Comparison of ENCODE assay signal across 23 mouse cellular contexts in genomic region chr13:109681699-109682293, GRCm38 (mm10).
A peak's percentile ranks its signal among the peaks of the same experiment; 100 is the strongest.
DNase-seq lines count a peak whose midpoint lies in the region; ATAC-seq and TF ChIP-seq lines count a peak whose summit lies in the region.
"Had no signal": no experiment of that assay in that cellular context is flagged by ENCODE, and none has a peak within 500 bp of the region (broad histone marks: within the 10 kb centered on the region; RNA-seq: fewer than 3 reads in every experiment).

No protein-coding gene starts in this region.

- no peaks in the 10 kb centered on the region for H3K9me3 ChIP-seq in liver, embryonic 14.5 days (ENCODE audit: control insufficient read depth, low read length)
- H3K9me3 ChIP-seq in liver, embryonic 11.5 days (ENCODE audit: control insufficient read depth, low read length): no peaks in the 10 kb centered on the region
- H3K9me3 ChIP-seq in MEL (replicated peaks; ENCODE audit: insufficient read depth, low read length): no peaks in the 10 kb centered on the region
- H3K9me3 ChIP-seq: forebrain, embryonic 10.5 days; forebrain, embryonic 13.5 days; heart, embryonic 10.5 days; heart, embryonic 13.5 days had no signal

- no peaks in the 10 kb centered on the region for H3K36me3 ChIP-seq in liver, embryonic 14.5 days (replicated peaks; ENCODE audit: control insufficient read depth, insufficient read depth, low read depth)
- H3K36me3 ChIP-seq in liver, embryonic 11.5 days (ENCODE audit: control insufficient read depth, insufficient read depth, low read length): no peaks in the 10 kb centered on the region
- H3K36me3 ChIP-seq in MEL (ENCODE audit: control insufficient read depth in 1 of 2, insufficient read depth in 2 of 2, low read length in 2 of 2): peaks cover 0 to 64% of the 10 kb centered on the region in 2 experiments; a peak in 2 of 4 replicates
- H3K36me3 ChIP-seq: forebrain, embryonic 10.5 days; heart, embryonic 10.5 days; heart, embryonic 13.5 days had no signal

- H3K4me3 ChIP-seq in liver, embryonic 14.5 days (ENCODE audit: insufficient read depth in 1 of 2, low read depth in 2 of 2, low read length in 2 of 2): no peak overlapping the region
- no peak overlapping the region for H3K4me3 ChIP-seq in liver, embryonic 11.5 days (ENCODE audit: low read depth, low read length)
- peak overlapping the region in 1 of 2 experiments; percentile 3; a peak in 1 of 4 replicates for H3K4me3 ChIP-seq in MEL (ENCODE audit: control insufficient read depth in 1 of 2, insufficient read depth in 1 of 2, low read depth in 2 of 2, low read length in 2 of 2)
- H3K4me3 ChIP-seq: forebrain, embryonic 10.5 days; forebrain, embryonic 13.5 days; heart, adult 2 months; heart, embryonic 10.5 days; heart, embryonic 13.5 days had no signal

- H3K4me2 ChIP-seq in liver, embryonic 14.5 days (ENCODE audit: low read depth): no peak overlapping the region
- no peak overlapping the region for H3K4me2 ChIP-seq in liver, embryonic 11.5 days
- H3K4me2 ChIP-seq: forebrain, embryonic 13.5 days; heart, embryonic 13.5 days; hindbrain, embryonic 14.5 days had no signal

- H3K9ac ChIP-seq in liver, embryonic 14.5 days (replicated peaks): no peak overlapping the region
- no peak overlapping the region for H3K9ac ChIP-seq in liver, embryonic 11.5 days (ENCODE audit: low read depth, low read length)
- H3K9ac ChIP-seq in MEL (ENCODE audit: control insufficient read depth, low read depth, low read length, poor library complexity, severe bottlenecking): peak overlapping the region; percentile 48
- H3K9ac ChIP-seq: forebrain, embryonic 13.5 days; heart, embryonic 13.5 days; hindbrain, embryonic 14.5 days had no signal

- DNase-seq in liver, embryonic 14.5 days (ENCODE audit: low read depth in 3 of 3, low spot score in 3 of 3): no peak
- no peak for DNase-seq in liver, embryonic 11.5 days (ENCODE audit: low spot score)
- DNase-seq in 416B (ENCODE audit: low read depth): peak; percentile 15
- peak; percentile 68 for DNase-seq in MEL (ENCODE audit: low read depth, low spot score)
- no peak for DNase-seq in urinary bladder, postnatal 36 days (ENCODE audit: low spot score in 2 of 2)
- no peak for DNase-seq in layer of hippocampus, postnatal 14 days (ENCODE audit: low spot score in 2 of 2)
- DNase-seq: adrenal gland, postnatal 10 days; adrenal gland, postnatal 36 days; cerebellum, adult 18-20 months; cerebellum, adult 9-10 months; cerebellum, postnatal 14 days; gastrocnemius, postnatal 10 days; gastrocnemius, postnatal 36 days; heart, adult 2 months; heart, postnatal 14 days; heart, postnatal 4 days had no signal

- 54% methylated on average over 4 of the region's 4 CpGs for WGBS in liver, embryonic 14.5 days (ENCODE audit: insufficient replicate concordance)
- 69% methylated on average over 4 of the region's 4 CpGs for WGBS in liver, embryonic 11.5 days

- H3K4me1 ChIP-seq in liver, embryonic 14.5 days (replicated peaks; ENCODE audit: control insufficient read depth in 2 of 2, insufficient read depth in 2 of 2, low read length in 1 of 2): peaks cover 53 to 59% of the 10 kb centered on the region in 2 experiments
- peaks cover 45% of the 10 kb centered on the region for H3K4me1 ChIP-seq in liver, embryonic 11.5 days (replicated peaks; ENCODE audit: control insufficient read depth, insufficient read depth, low read length)
- peaks cover 35 to 40% of the 10 kb centered on the region in 2 experiments for H3K4me1 ChIP-seq in MEL (ENCODE audit: control insufficient read depth in 1 of 2, insufficient read depth in 2 of 2, low read length in 2 of 2)

- no peaks in the 10 kb centered on the region for H3K27me3 ChIP-seq in liver, embryonic 14.5 days (ENCODE audit: control insufficient read depth, insufficient read depth, low read length)
- H3K27me3 ChIP-seq in liver, embryonic 11.5 days (replicated peaks; ENCODE audit: control insufficient read depth, insufficient read depth, low read length): no peaks in the 10 kb centered on the region
- no peaks in the 10 kb centered on the region for H3K27me3 ChIP-seq in MEL (ENCODE audit: control insufficient read depth in 1 of 2, insufficient read depth in 2 of 2, low read length in 2 of 2)
- H3K27me3 ChIP-seq: forebrain, embryonic 13.5 days; heart, embryonic 13.5 days; Patski had no signal

- TF ChIP-seq CTCF in liver, embryonic 14.5 days (IDR thresholded peaks at IDR 0.05; ENCODE audit: low read depth): no peak
- no peak for TF ChIP-seq CTCF in MEL (IDR thresholded peaks at IDR 0.05 in 2 of 3, conservative IDR thresholded peaks at IDR 0.05 in 1 of 3; ENCODE audit: control insufficient read depth in 1 of 3, insufficient read depth in 1 of 3, low read depth in 2 of 3, low read length in 3 of 3, poor library complexity in 1 of 3, severe bottlenecking in 1 of 3)

- TF ChIP-seq RAD21 in MEL (IDR thresholded peaks at IDR 0.05; ENCODE audit: low read depth, low read length): no peak

- TF ChIP-seq POLR2A in MEL (IDR thresholded peaks at IDR 0.05; ENCODE audit: control insufficient read depth in 1 of 2, insufficient read depth in 1 of 2, low read depth in 1 of 2, low read length in 2 of 2, poor library complexity in 1 of 2): no peak; a peak in 1 of 4 replicates

- peaks cover 23% of the 10 kb centered on the region for H3K79me2 ChIP-seq in MEL (ENCODE audit: control insufficient read depth, insufficient read depth, low read length, poor library complexity)

- H3K27ac ChIP-seq in liver, embryonic 14.5 days: peak overlapping the region; percentile 54
- H3K27ac ChIP-seq in liver, embryonic 11.5 days (ENCODE audit: low read depth, low read length): no peak overlapping the region
- peak overlapping the region; percentile 99 for H3K27ac ChIP-seq in MEL (ENCODE audit: control insufficient read depth, low read depth, low read length)
- H3K27ac ChIP-seq: forebrain, embryonic 10.5 days; forebrain, embryonic 13.5 days; heart, adult 2 months; heart, embryonic 10.5 days; heart, embryonic 13.5 days; hindbrain, embryonic 14.5 days had no signal

- TF ChIP-seq EP300 in liver, embryonic 14.5 days (IDR thresholded peaks at IDR 0.05; ENCODE audit: low read depth): no peak; the same call in 1 of the 2 replicates
- peak; percentile 46 to 57; a peak in 2 of 4 replicates for TF ChIP-seq EP300 in MEL (IDR thresholded peaks at IDR 0.05; ENCODE audit: low read depth in 1 of 2, low read length in 2 of 2)

- ATAC-seq in liver, embryonic 14.5 days (ENCODE audit: insufficient read depth): no peak
- ATAC-seq in liver, embryonic 11.5 days (replicated peaks; ENCODE audit: low FRiP score): no peak
- ATAC-seq: forebrain, embryonic 13.5 days; forebrain, embryonic 16.5 days; Patski had no signal

TF ChIP-seq in MEL, 35 proteins besides CTCF, POLR2A, EP300 and RAD21:
- TF ChIP-seq USF1 (IDR thresholded peaks at IDR 0.05; ENCODE audit: low read depth, low read length) (no peak), TCF12 (IDR thresholded peaks at IDR 0.05; ENCODE audit: low read depth, low read length) (peak; percentile 22; the same call in 1 of the 2 replicates), GABPA (IDR thresholded peaks at IDR 0.05; ENCODE audit: low read depth, low read length) (0 out of 2 replicates have a peak, but pooled peaks have one; percentile 21), MYB (IDR thresholded peaks at IDR 0.05; ENCODE audit: low read depth, low read length) (peak; percentile 12; the same call in 1 of the 2 replicates), JUND (IDR thresholded peaks at IDR 0.05; ENCODE audit: low read depth, low read length) (no peak), CHD2 (IDR thresholded peaks at IDR 0.05; ENCODE audit: low read length) (no peak), ZKSCAN1 (IDR thresholded peaks at IDR 0.05; ENCODE audit: low read depth, low read length) (no peak), ETS1 (IDR thresholded peaks at IDR 0.05; ENCODE audit: low read depth, low read length) (peak; percentile 43; the same call in 1 of the 2 replicates), CHD1 (IDR thresholded peaks at IDR 0.05; ENCODE audit: low read depth, low read length) (peak; percentile 80; the same call in 1 of the 2 replicates), MAZ (IDR thresholded peaks at IDR 0.05; ENCODE audit: low read depth, low read length) (no peak), BHLHE40 (IDR thresholded peaks at IDR 0.05; ENCODE audit: borderline replicate concordance, low read depth, low read length) (no peak), HCFC1 (IDR thresholded peaks at IDR 0.05; ENCODE audit: low read depth, low read length) (0 out of 2 replicates have a peak, but pooled peaks have one; percentile 11), SIN3A (IDR thresholded peaks at IDR 0.05; ENCODE audit: low read length) (no peak), MYC (IDR thresholded peaks at IDR 0.05; ENCODE audit: low read depth, low read length) (peak; percentile 26; the same call in 1 of the 2 replicates), GATA1 (IDR thresholded peaks at IDR 0.05; ENCODE audit: low read depth, low read length) (0 out of 2 replicates have a peak, but pooled peaks have one; percentile 2), TAL1 (IDR thresholded peaks at IDR 0.05; ENCODE audit: low read length) (no peak), MEF2A (IDR thresholded peaks at IDR 0.05; ENCODE audit: extremely low read depth, insufficient replicate concordance, low read depth, low read length, poor library complexity, severe bottlenecking) (no peak), E2F4 (IDR thresholded peaks at IDR 0.05; ENCODE audit: borderline replicate concordance, low read depth, low read length) (no peak), NELFE (IDR thresholded peaks at IDR 0.05; ENCODE audit: low read depth, low read length) (peak; percentile 18; the same call in 1 of the 2 replicates)
TF ChIP-seq in MEL: peak in this region for 9.

Comparison
In these comparisons a context has a peak if more than half of its experiments do, and no peak if none do; other contexts are left out.
1. DNase-seq: peak in 416B (single experiment) and MEL (single experiment); none in liver, embryonic 14.5 days (0 of 3), liver, embryonic 11.5 days (single experiment), urinary bladder, postnatal 36 days (0 of 2) and layer of hippocampus, postnatal 14 days (0 of 2).